Mouse (Mus musculus) right cerebral cortex, adult 18-20 months (tissue): Measurements from ENCODE around the gene Olfr437.
"Not testable (repeated sequence)": the region's sequence is repeated elsewhere in the genome, so short reads cannot be mapped to it uniquely, and the experiment has no call there.

Experiments
- DNase-seq: peaks from one replicate; pipeline ENCODE4 v3.0.0; 2022; ENCODE audit warnings: mixed read lengths

Olfr437 gene

GRCm38 (mm10) chr6:43162982-43163381, at the start of gene Olfr437:
Olfr437 (plus strand) TSS chr6:43163282.
- no peak for DNase-seq

- DNase-seq: not testable (repeated sequence)
Observed at GRCm38 (mm10) chr6:43146267-43146666, 16.8 kb upstream of the Olfr437 start, which contains the start of gene Olfr237-ps1. Olfr237-ps1 (plus strand) TSS chr6:43146567.

- no peak for DNase-seq
Observed at GRCm38 (mm10) chr6:43159502-43159901, 3.6 kb upstream of the Olfr437 start.

- no peak for DNase-seq
Observed at GRCm38 (mm10) chr6:43167246-43167645, 4.2 kb downstream of the Olfr437 start.

- DNase-seq: no peak
Observed at GRCm38 (mm10) chr6:43171840-43172239, 8.8 kb downstream of the Olfr437 start, which contains the start of gene Olfr13. Olfr13 (plus strand) TSS chr6:43172140.

GRCm38 (mm10) chr6:43178129-43178528, 15.0 kb downstream of the Olfr437 start:
- no peak for DNase-seq

- no peak for DNase-seq
Observed at GRCm38 (mm10) chr6:43178584-43179501, 15.8 kb downstream of the Olfr437 start.

- no peak for DNase-seq
Observed at GRCm38 (mm10) chr6:43190986-43191385, 27.9 kb downstream of the Olfr437 start.

- no peak for DNase-seq
Observed at GRCm38 (mm10) chr6:43196781-43197180, 33.7 kb downstream of the Olfr437 start, which contains the start of gene Olfr435. Olfr435 (plus strand) TSS chr6:43197146.

- no peak for DNase-seq
Observed at GRCm38 (mm10) chr6:43198094-43198493, 35.0 kb downstream of the Olfr437 start.

- DNase-seq: no peak
Observed at GRCm38 (mm10) chr6:43202786-43203185, 39.7 kb downstream of the Olfr437 start.

- no peak for DNase-seq
Observed at GRCm38 (mm10) chr6:43205355-43205754, 42.3 kb downstream of the Olfr437 start.

GRCm38 (mm10) chr6:43212873-43213272, 49.8 kb downstream of the Olfr437 start, which contains the start of gene Olfr434:
Olfr434 (plus strand) TSS chr6:43213021.
- peak; percentile 71 for DNase-seq
